22 mouse cellular contexts compared by ENCODE assay signal in the genomic region with DNA sequence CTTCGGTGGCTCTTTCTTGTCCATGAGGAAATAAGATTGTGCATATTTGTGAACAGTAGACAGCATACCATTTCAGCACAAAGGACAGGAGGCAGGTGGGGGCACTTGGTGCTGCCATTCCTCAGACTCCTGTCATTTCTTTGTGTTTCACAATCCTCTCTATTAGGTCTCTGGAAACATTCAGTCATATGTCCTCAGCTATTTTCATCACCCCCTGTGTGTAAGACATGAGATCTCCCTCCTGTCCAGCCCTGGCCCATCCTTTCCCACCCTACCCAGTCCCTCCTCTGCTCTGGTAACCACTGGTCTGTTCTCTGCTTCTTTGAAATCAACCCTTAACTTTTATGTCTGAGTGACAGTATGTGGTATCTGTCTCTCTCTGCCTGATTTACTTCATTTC. TPM values are rescaled to one million over a fixed set of nuclear protein-coding genes. Genes with fewer than 3 reads are reported as not detected.
A peak's percentile ranks its signal among the peaks of the same experiment; 100 is the strongest.
DNase-seq lines count a peak whose midpoint lies in the region; ATAC-seq and TF ChIP-seq lines count a peak whose summit lies in the region.
"Had no signal": no experiment of that assay in that cellular context is flagged by ENCODE, and none has a peak within 500 bp of the region (broad histone marks: within the 10 kb centered on the region; RNA-seq: fewer than 3 reads in every experiment).

No protein-coding gene starts in this region.

- WGBS in heart, postnatal 0 days, result 31% methylated on average over 1 of the region's 1 CpGs
- 89% methylated on average over 1 of the region's 1 CpGs for WGBS in liver, embryonic 13.5 days (ENCODE audit: insufficient replicate concordance)
- 91% methylated on average over 1 of the region's 1 CpGs for WGBS in liver, embryonic 11.5 days
- WGBS in liver, embryonic 15.5 days (ENCODE audit: insufficient replicate concordance), result 85% methylated on average over 1 of the region's 1 CpGs

- intact Hi-C loops in gastrocnemius, adult 2 months (cut with DNase I), result no loop called here
- intact Hi-C loops in gastrocnemius, postnatal 14 days (cut with DNase I; ENCODE audit: low total_unique reads), result loop anchor here (5.0 kb wide), 1 partner anchor 34 kb away; no protein-coding TSS in a partner anchor
- intact Hi-C loops in heart, postnatal 14 days (cut with DNase I), result no loop called here

- DNase-seq in gastrocnemius, adult 2 months, result no peak
- no peak for DNase-seq in gastrocnemius, postnatal 14 days
- no peak for DNase-seq in heart, postnatal 0 days (ENCODE audit: low spot score)
- no peak for DNase-seq in heart, postnatal 14 days
- no peak for DNase-seq in liver, embryonic 13.5 days
- no peak for DNase-seq in liver, embryonic 11.5 days (ENCODE audit: low spot score)
- no peak for DNase-seq in c-Kit-positive CD71-positive TER-119-positive erythroid progenitor cells, embryonic 14.5 days (ENCODE audit: low spot score)
- DNase-seq: adrenal gland, postnatal 36 days; cerebellum, adult 11 months; cerebellum, adult 9-11 months; heart, postnatal 36 days; lung, postnatal 14 days; thymus, adult 18-20 months; thymus, postnatal 36 days had no signal

- H3K9me3 ChIP-seq in heart, postnatal 0 days (replicated peaks; ENCODE audit: control insufficient read depth, low read length), result no peaks in the 10 kb centered on the region
- no peaks in the 10 kb centered on the region for H3K9me3 ChIP-seq in liver, embryonic 13.5 days (replicated peaks)
- H3K9me3 ChIP-seq in liver, embryonic 11.5 days (ENCODE audit: control insufficient read depth, low read length), result no peaks in the 10 kb centered on the region
- H3K9me3 ChIP-seq in liver, embryonic 15.5 days (replicated peaks), result no peaks in the 10 kb centered on the region
- H3K9me3 ChIP-seq: forebrain, embryonic 12.5 days; midbrain, embryonic 12.5 days had no signal

- no peak overlapping the region for H3K9ac ChIP-seq in heart, postnatal 0 days (replicated peaks; ENCODE audit: low read depth, low read length)
- H3K9ac ChIP-seq in liver, embryonic 13.5 days, result peak overlapping the region; percentile 88
- no peak overlapping the region for H3K9ac ChIP-seq in liver, embryonic 11.5 days (ENCODE audit: low read depth, low read length)
- H3K9ac ChIP-seq in liver, embryonic 15.5 days, result peak overlapping the region; percentile 3; the same call in 1 of the 2 replicates
- H3K9ac ChIP-seq: forebrain, embryonic 12.5 days; hindbrain, embryonic 14.5 days had no signal

- H3K4me2 ChIP-seq in heart, postnatal 0 days (ENCODE audit: low read depth, low read length), result peak overlapping the region; percentile 98
- H3K4me2 ChIP-seq in liver, embryonic 13.5 days, result peak overlapping the region; percentile 95
- no peak overlapping the region for H3K4me2 ChIP-seq in liver, embryonic 11.5 days
- H3K4me2 ChIP-seq in liver, embryonic 15.5 days, result peak overlapping the region; percentile 94
- H3K4me2 ChIP-seq: forebrain, embryonic 12.5 days; hindbrain, embryonic 14.5 days; midbrain, embryonic 12.5 days had no signal

- no peak for ATAC-seq in heart, postnatal 0 days (ENCODE audit: insufficient read depth, low read depth)
- ATAC-seq in liver, embryonic 13.5 days (ENCODE audit: low read depth), result no peak
- no peak for ATAC-seq in liver, embryonic 11.5 days (replicated peaks; ENCODE audit: low FRiP score)
- ATAC-seq in liver, embryonic 15.5 days (ENCODE audit: insufficient read depth), result no peak
- ATAC-seq: CD4-positive, CD25-positive, alpha-beta regulatory T cell, adult 4 months; inflammation-experienced regulatory T-cells, adult 6 months had no signal

- peaks cover 79% of the 10 kb centered on the region for H3K4me1 ChIP-seq in heart, postnatal 0 days (ENCODE audit: control insufficient read depth, insufficient read depth)
- H3K4me1 ChIP-seq in liver, embryonic 13.5 days (replicated peaks), result peaks cover 91% of the 10 kb centered on the region
- H3K4me1 ChIP-seq in liver, embryonic 11.5 days (replicated peaks; ENCODE audit: control insufficient read depth, insufficient read depth, low read length), result peaks cover 55% of the 10 kb centered on the region
- peaks cover 95% of the 10 kb centered on the region for H3K4me1 ChIP-seq in liver, embryonic 15.5 days (replicated peaks)

- H3K4me3 ChIP-seq in gastrocnemius, adult 2 months, result peak overlapping the region; percentile 92
- H3K4me3 ChIP-seq in heart, postnatal 0 days (ENCODE audit: low read depth, low read length), result no peak overlapping the region; the same call in 1 of the 2 replicates
- H3K4me3 ChIP-seq in liver, embryonic 13.5 days (replicated peaks), result 0 out of 2 replicates have a peak overlapping the region, but pooled peaks have one; percentile 81
- H3K4me3 ChIP-seq in liver, embryonic 11.5 days (ENCODE audit: low read depth, low read length), result no peak overlapping the region
- no peak overlapping the region for H3K4me3 ChIP-seq in liver, embryonic 15.5 days (replicated peaks)
- H3K4me3 ChIP-seq: forebrain, embryonic 12.5 days; left cerebral cortex, adult 2 months; midbrain, embryonic 12.5 days had no signal

- TF ChIP-seq EP300 in heart, postnatal 0 days (IDR thresholded peaks at IDR 0.05; ENCODE audit: low read depth), result no peak

- peaks cover 29% of the 10 kb centered on the region for H3K36me3 ChIP-seq in heart, postnatal 0 days (replicated peaks; ENCODE audit: control insufficient read depth, insufficient read depth, low read length)
- peaks cover 76% of the 10 kb centered on the region for H3K36me3 ChIP-seq in liver, embryonic 13.5 days
- H3K36me3 ChIP-seq in liver, embryonic 11.5 days (ENCODE audit: control insufficient read depth, insufficient read depth, low read length), result peaks cover 11% of the 10 kb centered on the region
- peaks cover 78% of the 10 kb centered on the region for H3K36me3 ChIP-seq in liver, embryonic 15.5 days (replicated peaks)

- no peaks in the 10 kb centered on the region for H3K27me3 ChIP-seq in heart, postnatal 0 days (ENCODE audit: control insufficient read depth, insufficient read depth, low read length)
- H3K27me3 ChIP-seq in liver, embryonic 13.5 days, result no peaks in the 10 kb centered on the region
- H3K27me3 ChIP-seq in liver, embryonic 11.5 days (replicated peaks; ENCODE audit: control insufficient read depth, insufficient read depth, low read length), result no peaks in the 10 kb centered on the region
- no peaks in the 10 kb centered on the region for H3K27me3 ChIP-seq in liver, embryonic 15.5 days
- H3K27me3 ChIP-seq: forebrain, embryonic 12.5 days; midbrain, embryonic 12.5 days had no signal

- no peak for TF ChIP-seq CTCF in gastrocnemius, adult 2 months (IDR thresholded peaks at IDR 0.05)
- no peak for TF ChIP-seq CTCF in heart, postnatal 0 days (IDR thresholded peaks at IDR 0.05; ENCODE audit: low read depth)

- peak overlapping the region; percentile 96 for H3K27ac ChIP-seq in gastrocnemius, adult 2 months
- peak overlapping the region; percentile 49; the same call in 1 of the 2 replicates for H3K27ac ChIP-seq in heart, postnatal 0 days (ENCODE audit: low read depth)
- H3K27ac ChIP-seq in liver, embryonic 13.5 days, result peak overlapping the region; percentile 91
- H3K27ac ChIP-seq in liver, embryonic 11.5 days (ENCODE audit: low read depth, low read length), result no peak overlapping the region
- H3K27ac ChIP-seq in liver, embryonic 15.5 days (replicated peaks), result peak overlapping the region; percentile 88; the same call in 1 of the 2 replicates
- H3K27ac ChIP-seq: forebrain, embryonic 12.5 days; hindbrain, embryonic 14.5 days; kidney, postnatal 0 days; left cerebral cortex, adult 2 months; midbrain, embryonic 12.5 days had no signal

RNA-seq across cellular contexts. Expression of a gene that starts 5.1 kb away (rescaled TPM):
- total RNA-seq in gastrocnemius, adult 2 months (2021), result 10 to 100 TPM; 31.5 to 41.1 TPM
- 10 to 100 TPM; 29.4 to 31.2 TPM for total RNA-seq in gastrocnemius, postnatal 14 days (2021)
- 128 and 143 TPM in 2 replicates for total RNA-seq in heart, postnatal 0 days (2014; rRNA removed; ENCODE audit: low replicate concordance)
- polyA plus RNA-seq in heart, postnatal 0 days (2015; fragmentation: Nextera tagmentation; extraction: Ambion mirVana), result 40.2 and 42.4 TPM in 2 replicates
- total RNA-seq in heart, postnatal 14 days (2021), result 10 to 100 TPM; 41.9 to 43.6 TPM
- polyA plus RNA-seq in liver, embryonic 13.5 days (2015; fragmentation: Nextera tagmentation; extraction: Ambion mirVana), result 21.5 and 25.8 TPM in 2 replicates
- 41.7 and 42.2 TPM in 2 replicates for polyA plus RNA-seq in liver, embryonic 11.5 days (2014; fragmentation: Nextera tagmentation; extraction: Ambion mirVana)
- polyA plus RNA-seq in liver, embryonic 15.5 days (2015; fragmentation: Nextera tagmentation; extraction: Ambion mirVana), result 22.8 and 23.2 TPM in 2 replicates

RNA-seq across cellular contexts. Expression of a gene that starts 46.0 kb away (rescaled TPM):
- 10 to 100 TPM; 19.8 to 22.9 TPM for total RNA-seq in gastrocnemius, adult 2 months (2021)
- 10 to 100 TPM; 19.2 to 23.7 TPM for total RNA-seq in gastrocnemius, postnatal 14 days (2021)
- total RNA-seq in heart, postnatal 0 days (2014; rRNA removed; ENCODE audit: low replicate concordance), result 29.9 and 32.9 TPM in 2 replicates
- polyA plus RNA-seq in heart, postnatal 0 days (2015; fragmentation: Nextera tagmentation; extraction: Ambion mirVana), result 36.4 and 38.9 TPM in 2 replicates
- 10 to 100 TPM; 33.7 to 38.1 TPM for total RNA-seq in heart, postnatal 14 days (2021)
- 27.3 and 37.3 TPM in 2 replicates for polyA plus RNA-seq in liver, embryonic 13.5 days (2015; fragmentation: Nextera tagmentation; extraction: Ambion mirVana)
- polyA plus RNA-seq in liver, embryonic 11.5 days (2014; fragmentation: Nextera tagmentation; extraction: Ambion mirVana), result 44.5 and 55.3 TPM in 2 replicates
- polyA plus RNA-seq in liver, embryonic 15.5 days (2015; fragmentation: Nextera tagmentation; extraction: Ambion mirVana), result 25.7 and 26.5 TPM in 2 replicates

Comparison
In these comparisons a context has a peak if more than half of its experiments do, and no peak if none do; other contexts are left out.
1. H3K4me3 ChIP-seq: peak in gastrocnemius, adult 2 months (single experiment) and liver, embryonic 13.5 days (single experiment); none in heart, postnatal 0 days (single experiment), liver, embryonic 11.5 days (single experiment) and liver, embryonic 15.5 days (single experiment).
2. H3K9ac ChIP-seq: peak in liver, embryonic 13.5 days (single experiment) and liver, embryonic 15.5 days (single experiment); none in heart, postnatal 0 days (single experiment) and liver, embryonic 11.5 days (single experiment).